Mouse (Mus musculus): ENCODE measurements at regions not wholly inside any gene's neighbourhood (a gene's known extent, or its start where the extent isn't known, plus 50 kb on each side); places are given as distances from the start of the nearest gene placed in this dataset.

GRCm38 (mm10) chr19:14659725-14660124 is 61.9 kb upstream of the Tle4 start:
- H3K4me3 ChIP-seq (ENCODE audit: insufficient read depth, low read length): no peak overlapping the region
- TF ChIP-seq POLR2A (IDR thresholded peaks at IDR 0.05; ENCODE audit: borderline replicate concordance, low read depth, low read length): no peak
- no peak for TF ChIP-seq CTCF (IDR thresholded peaks at IDR 0.05; ENCODE audit: low read depth, low read length)
- no peak overlapping the region for H3K27ac ChIP-seq (ENCODE audit: insufficient read depth, low read depth, low read length)
- H3K4me1 ChIP-seq (ENCODE audit: control insufficient read depth, insufficient read depth, low read length): peaks cover 3% of the 10 kb centered on the region

DNA sequence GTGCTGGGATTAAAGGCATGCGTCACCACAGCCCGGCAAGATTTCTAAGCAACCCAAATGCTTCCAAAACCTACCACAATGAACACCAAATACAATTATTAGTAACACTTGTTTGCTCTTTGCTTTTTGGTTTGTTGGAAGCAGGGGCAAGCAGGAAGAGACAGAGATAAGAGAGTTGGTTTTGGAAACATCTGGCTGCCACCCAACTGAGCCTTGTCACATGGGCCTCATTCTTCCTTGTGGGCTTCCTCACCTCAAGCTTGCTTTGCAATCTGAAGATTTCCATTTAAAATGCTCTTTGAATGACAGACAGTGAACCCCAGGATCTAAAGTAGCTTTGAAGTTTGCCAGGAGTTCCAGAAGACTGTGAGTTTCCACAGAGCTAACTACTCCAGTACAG is 60.6 kb upstream of the Tle4 start:
- TF ChIP-seq POLR2A (IDR thresholded peaks at IDR 0.05; ENCODE audit: borderline replicate concordance, low read depth, low read length) (no peak), CTCF (IDR thresholded peaks at IDR 0.05; ENCODE audit: low read depth, low read length) (no peak)
- no peak overlapping the region for H3K4me3 ChIP-seq (ENCODE audit: insufficient read depth, low read length)
- peaks cover 3% of the 10 kb centered on the region for H3K4me1 ChIP-seq (ENCODE audit: control insufficient read depth, insufficient read depth, low read length)
- no peak overlapping the region for H3K27ac ChIP-seq (ENCODE audit: insufficient read depth, low read depth, low read length)

- Histone ChIP-seq H3K4me3 (ENCODE audit: insufficient read depth, low read length) (no peak overlapping the region), H3K4me1 (ENCODE audit: control insufficient read depth, insufficient read depth, low read length) (peaks cover 3% of the 10 kb centered on the region), H3K27ac (ENCODE audit: insufficient read depth, low read depth, low read length) (no peak overlapping the region)
- TF ChIP-seq CTCF (IDR thresholded peaks at IDR 0.05; ENCODE audit: low read depth, low read length) (no peak), POLR2A (IDR thresholded peaks at IDR 0.05; ENCODE audit: borderline replicate concordance, low read depth, low read length) (no peak)
These were observed 58.2 kb upstream of the Tle4 start for GRCm38 (mm10) chr19:14656022-14656388.

DNA sequence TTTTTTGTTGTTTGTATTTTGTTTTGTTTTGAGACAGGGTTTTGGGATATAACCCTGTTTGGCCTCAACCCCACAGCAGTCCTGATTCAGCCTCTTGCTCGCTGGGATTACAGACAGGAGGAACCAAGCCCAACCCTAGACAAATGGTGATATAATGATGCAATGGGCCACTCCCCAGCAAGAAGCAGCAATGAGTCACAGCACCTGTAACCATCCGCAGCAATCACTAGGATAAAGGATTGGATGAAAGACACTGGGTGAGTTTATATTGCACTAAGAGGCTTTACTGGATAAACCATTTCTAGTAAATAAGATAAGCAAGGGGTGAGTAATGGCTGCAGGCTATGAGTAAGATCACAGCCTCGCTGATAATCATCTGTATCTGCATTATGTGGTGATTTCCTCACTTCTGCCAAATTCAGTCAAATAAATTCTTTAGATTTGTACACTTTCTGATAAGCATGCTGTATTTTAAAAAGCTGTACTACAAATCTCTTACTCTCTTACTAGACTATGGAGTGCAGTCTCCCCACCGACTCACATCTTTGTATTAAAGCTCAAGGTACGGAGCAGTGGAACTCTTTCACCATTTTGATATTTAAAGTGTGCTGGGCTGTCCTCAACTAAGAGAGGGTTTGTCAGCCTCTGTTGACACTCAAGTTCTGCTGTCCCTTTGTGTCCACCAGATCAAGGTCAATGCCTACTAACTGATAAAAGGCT is 57.6 kb upstream of the Tle4 start:
- no peak for TF ChIP-seq POLR2A (IDR thresholded peaks at IDR 0.05; ENCODE audit: borderline replicate concordance, low read depth, low read length)
- TF ChIP-seq CTCF (IDR thresholded peaks at IDR 0.05; ENCODE audit: low read depth, low read length): no peak
- no peak overlapping the region for H3K27ac ChIP-seq (ENCODE audit: insufficient read depth, low read depth, low read length)
- peaks cover 3% of the 10 kb centered on the region for H3K4me1 ChIP-seq (ENCODE audit: control insufficient read depth, insufficient read depth, low read length)
- H3K4me3 ChIP-seq (ENCODE audit: insufficient read depth, low read length): no peak overlapping the region
